Mouse (Mus musculus): ENCODE results near the gene Mindy4.

- TF ChIP-seq CTCF (IDR thresholded peaks at IDR 0.05; ENCODE audit: extremely low read depth, insufficient read depth, insufficient read length, insufficient replicate concordance), result no peak
- no peak for TF ChIP-seq POLR2A (IDR thresholded peaks at IDR 0.05; ENCODE audit: low read depth, low read length)
These were observed 43.8 kb downstream of the Mindy4 start for GRCm38 (mm10) chr6:55246911-55247438.
